Mouse (Mus musculus) midbrain, embryonic 15.5 days (tissue): ENCODE measurements around the gene Clec1b. TPM values are rescaled to one million over a fixed set of nuclear protein-coding genes. Genes with fewer than 3 reads are reported as not detected.
A peak's percentile ranks its signal among the peaks of the same experiment; 100 is the strongest.

Experiments used
- ATAC-seq: fragments of 200-750 bp; cut with Nextera tagmentation; replicated peaks from 2 replicates; pipeline ENCODE4 v1.8.0; 2017; ENCODE audit warnings: moderate TSS enrichment
- H3K27ac ChIP-seq: fragments of 300-500 bp; sonication (generic); 2 replicates; pipeline ENCODE4 v1.5.1; 2015; ENCODE audit warnings: mild to moderate bottlenecking, inconsistent platforms
- H3K27me3 ChIP-seq: fragments of 300-500 bp; sonication (generic); replicated peaks from 2 replicates; pipeline ENCODE4 v1.6.1; 2015; ENCODE audit warnings: inconsistent platforms
- H3K36me3 ChIP-seq: fragments of 300-500 bp; sonication (generic); replicated peaks from 2 replicates; pipeline ENCODE4 v1.6.1; 2015; ENCODE audit warnings: inconsistent platforms
- H3K4me1 ChIP-seq: fragments of 300-500 bp; sonication (generic); 2 replicates; pipeline ENCODE4 v1.6.1; 2015; ENCODE audit warnings: inconsistent platforms
- H3K4me2 ChIP-seq: fragments of 300-500 bp; sonication (generic); 2 replicates; pipeline ENCODE4 v1.6.1; 2015; ENCODE audit warnings: inconsistent platforms, mild to moderate bottlenecking, moderate library complexity
- H3K4me3 ChIP-seq: fragments of 300-500 bp; sonication (generic); 2 replicates; pipeline ENCODE4 v1.5.1; 2015; ENCODE audit warnings: mild to moderate bottlenecking, inconsistent platforms
- H3K9ac ChIP-seq: fragments of 300-500 bp; sonication (generic); 2 replicates; pipeline ENCODE4 v1.6.1; 2015; ENCODE audit warnings: mild to moderate bottlenecking, inconsistent platforms
- H3K9me3 ChIP-seq: fragments of 300-500 bp; sonication (generic); 2 replicates; pipeline ENCODE4 v1.6.1; 2016; ENCODE audit warnings: inconsistent platforms
- WGBS: fragments of 180-500 bp; shearing (Covaris S2); methylation state at CpG from one replicate; pipeline ENCODE4 v1.1.7; 2015; ENCODE audit warnings: mixed read lengths; 5-methylcytosine and 5-hydroxymethylcytosine counted together
- polyA plus RNA-seq: library from polyadenylated mRNA; unstranded; fragments of >200 nt; fragmentation: Nextera tagmentation; extraction: Ambion mirVana; gene quantifications from 2 replicates; pipeline ENCODE4 v1.2.1, GENCODE M21; 2015

The Clec1b gene
- polyA plus RNA-seq, 1 experiment from 2014 or later, result 1.6 TPM

DNA sequence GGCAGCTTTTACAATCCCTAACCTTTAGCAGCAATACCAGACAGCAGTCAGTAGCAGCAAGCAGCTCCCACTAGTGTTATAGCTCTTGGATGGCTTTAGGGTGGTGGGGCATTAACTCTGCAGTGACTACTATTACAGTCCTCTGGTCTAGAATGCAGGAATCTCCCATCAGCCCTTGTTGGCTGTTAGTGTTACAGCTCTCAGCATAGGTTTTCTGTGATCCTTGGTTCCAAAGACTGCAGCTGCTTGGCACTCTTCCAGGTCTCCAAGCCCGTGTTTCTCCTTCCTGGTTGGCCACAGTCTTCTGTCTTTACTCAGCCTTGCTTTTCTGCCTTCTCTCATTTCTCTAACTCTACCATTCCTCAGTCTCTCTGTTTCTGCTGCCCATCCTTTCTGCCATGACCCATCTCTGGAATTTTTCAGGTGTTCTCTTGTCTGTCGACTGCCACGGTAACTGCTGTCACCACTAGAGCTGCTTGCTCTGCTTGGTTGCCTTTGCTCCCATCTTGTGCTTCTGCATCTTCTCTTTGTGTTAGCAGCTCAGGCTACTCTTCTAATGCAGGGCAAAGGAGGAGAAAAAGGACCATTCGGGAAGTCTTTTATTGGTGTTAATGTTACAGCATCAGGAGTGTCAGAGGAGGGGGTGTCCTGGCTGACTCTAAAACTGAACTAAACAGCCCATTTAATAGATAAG is 26.1 kb downstream of the Clec1b start:
- Histone ChIP-seq H3K4me3 (no peak overlapping the region), H3K27ac (no peak overlapping the region), H3K9ac (no peak overlapping the region), H3K9me3 (no peaks in the 10 kb centered on the region), H3K36me3 (no peaks in the 10 kb centered on the region), H3K4me2 (no peak overlapping the region), H3K27me3 (no peaks in the 10 kb centered on the region), H3K4me1 (no peaks in the 10 kb centered on the region)
- ATAC-seq, result peak; percentile 25
- 69% methylated on average over 4 of the region's 4 CpGs for WGBS

DNA sequence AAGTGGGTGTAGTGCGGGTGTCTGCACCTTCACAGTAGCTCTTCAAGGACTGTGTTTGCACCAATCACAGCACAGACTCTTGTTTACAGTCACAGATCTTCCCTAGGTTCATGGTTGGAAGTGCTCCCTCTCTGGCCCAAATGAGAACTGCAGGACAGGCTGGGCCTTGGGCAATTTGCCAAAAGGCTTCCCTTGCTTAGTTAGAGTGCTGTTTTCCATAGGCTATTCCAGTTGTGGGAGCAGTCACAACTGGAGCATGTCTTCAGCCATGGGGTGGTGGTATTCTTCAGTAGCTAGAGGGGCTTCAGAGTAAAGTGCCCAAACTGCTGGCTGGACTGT is 26.6 kb downstream of the Clec1b start:
- no peaks in the 10 kb centered on the region for H3K9me3 ChIP-seq
- no peak overlapping the region for H3K4me2 ChIP-seq
- H3K9ac ChIP-seq, result no peak overlapping the region
- no peak overlapping the region for H3K4me3 ChIP-seq
- no peaks in the 10 kb centered on the region for H3K4me1 ChIP-seq
- H3K27ac ChIP-seq, result no peak overlapping the region
- WGBS, result 10% methylated on average over 1 of the region's 1 CpGs
- H3K36me3 ChIP-seq, result no peaks in the 10 kb centered on the region
- no peaks in the 10 kb centered on the region for H3K27me3 ChIP-seq
- peak; percentile 88 for ATAC-seq

GRCm38 (mm10) chr6:129425217-129425616 is 28.1 kb downstream of the Clec1b start:
- Histone ChIP-seq H3K36me3 (no peaks in the 10 kb centered on the region), H3K9me3 (no peaks in the 10 kb centered on the region), H3K4me2 (no peak overlapping the region), H3K27me3 (no peaks in the 10 kb centered on the region), H3K4me3 (no peak overlapping the region), H3K9ac (no peak overlapping the region), H3K4me1 (no peaks in the 10 kb centered on the region), H3K27ac (0 out of 2 replicates have a peak overlapping the region, but pooled peaks have one; percentile 34)
- ATAC-seq, result no peak
- 76% methylated on average over 5 of the region's 5 CpGs for WGBS

- WGBS, result 45% methylated on average over 5 of the region's 5 CpGs
- H3K4me1 ChIP-seq, result no peaks in the 10 kb centered on the region
- H3K9me3 ChIP-seq, result no peaks in the 10 kb centered on the region
- H3K27ac ChIP-seq, result no peak overlapping the region
- H3K4me2 ChIP-seq, result no peak overlapping the region
- H3K9ac ChIP-seq, result no peak overlapping the region
- H3K4me3 ChIP-seq, result no peak overlapping the region
- ATAC-seq, result no peak
- no peaks in the 10 kb centered on the region for H3K27me3 ChIP-seq
- H3K36me3 ChIP-seq, result no peaks in the 10 kb centered on the region
These were observed 28.7 kb downstream of the Clec1b start for GRCm38 (mm10) chr6:129425812-129426211.

GRCm38 (mm10) chr6:129427281-129427680 is 30.2 kb downstream of the Clec1b start:
- WGBS, result 85% methylated on average over 4 of the region's 4 CpGs
- no peak for ATAC-seq
- H3K9ac ChIP-seq, result no peak overlapping the region
- no peaks in the 10 kb centered on the region for H3K9me3 ChIP-seq
- no peak overlapping the region for H3K4me3 ChIP-seq
- no peak overlapping the region for H3K27ac ChIP-seq
- H3K4me2 ChIP-seq, result no peak overlapping the region
- H3K27me3 ChIP-seq, result no peaks in the 10 kb centered on the region
- no peaks in the 10 kb centered on the region for H3K4me1 ChIP-seq
- no peaks in the 10 kb centered on the region for H3K36me3 ChIP-seq

DNA sequence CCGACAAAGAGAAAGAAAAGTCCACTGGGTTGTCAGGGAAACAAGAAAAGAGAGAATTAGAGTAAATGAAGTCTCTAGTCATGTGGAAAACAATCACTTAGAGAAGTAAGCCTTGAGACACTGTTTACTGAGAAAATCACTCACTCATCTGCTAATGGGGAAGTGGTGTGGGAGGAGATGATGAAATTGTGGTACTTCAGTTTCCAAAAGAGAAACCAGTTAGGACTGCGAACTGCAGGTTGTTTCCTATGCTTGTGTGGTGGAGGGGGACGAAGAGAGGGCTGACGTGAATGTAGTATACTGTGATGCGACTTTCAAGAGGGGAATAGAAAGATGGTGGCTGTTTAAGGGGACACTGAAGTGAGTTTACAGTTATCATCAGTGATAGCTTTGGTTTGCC is 37.1 kb downstream of the Clec1b start:
- no peaks in the 10 kb centered on the region for H3K27me3 ChIP-seq
- no peak overlapping the region for H3K27ac ChIP-seq
- no peak overlapping the region for H3K9ac ChIP-seq
- H3K9me3 ChIP-seq, result no peaks in the 10 kb centered on the region
- no peak overlapping the region for H3K4me3 ChIP-seq
- no peaks in the 10 kb centered on the region for H3K36me3 ChIP-seq
- H3K4me2 ChIP-seq, result no peak overlapping the region
- H3K4me1 ChIP-seq, result no peaks in the 10 kb centered on the region
- WGBS, result 66% methylated on average over 5 of the region's 5 CpGs
- no peak for ATAC-seq

GRCm38 (mm10) chr6:129436025-129436424 is 38.9 kb downstream of the Clec1b start:
- no peaks in the 10 kb centered on the region for H3K9me3 ChIP-seq
- no peaks in the 10 kb centered on the region for H3K27me3 ChIP-seq
- H3K4me2 ChIP-seq, result no peak overlapping the region
- H3K4me3 ChIP-seq, result no peak overlapping the region
- 92% methylated on average over 3 of the region's 3 CpGs for WGBS
- H3K36me3 ChIP-seq, result no peaks in the 10 kb centered on the region
- ATAC-seq, result no peak
- no peak overlapping the region for H3K9ac ChIP-seq
- H3K27ac ChIP-seq, result no peak overlapping the region
- H3K4me1 ChIP-seq, result no peaks in the 10 kb centered on the region

GRCm38 (mm10) chr6:129438033-129438432 is 40.9 kb downstream of the Clec1b start:
- H3K9me3 ChIP-seq, result no peaks in the 10 kb centered on the region
- H3K9ac ChIP-seq, result no peak overlapping the region
- no peaks in the 10 kb centered on the region for H3K36me3 ChIP-seq
- no peak overlapping the region for H3K4me3 ChIP-seq
- no peak for ATAC-seq
- H3K4me1 ChIP-seq, result no peaks in the 10 kb centered on the region
- 87% methylated on average over 2 of the region's 2 CpGs for WGBS
- no peak overlapping the region for H3K27ac ChIP-seq
- no peak overlapping the region for H3K4me2 ChIP-seq
- no peaks in the 10 kb centered on the region for H3K27me3 ChIP-seq

GRCm38 (mm10) chr6:129449743-129450142 is 52.6 kb downstream of the Clec1b start:
- Histone ChIP-seq H3K4me1 (no peaks in the 10 kb centered on the region), H3K4me3 (no peak overlapping the region), H3K9me3 (no peaks in the 10 kb centered on the region), H3K36me3 (no peaks in the 10 kb centered on the region), H3K27ac (no peak overlapping the region), H3K4me2 (no peak overlapping the region), H3K27me3 (no peaks in the 10 kb centered on the region), H3K9ac (no peak overlapping the region)
- 77% methylated on average over 6 of the region's 6 CpGs for WGBS
- no peak for ATAC-seq

- H3K9me3 ChIP-seq, result no peaks in the 10 kb centered on the region
- H3K4me1 ChIP-seq, result no peaks in the 10 kb centered on the region
- H3K4me3 ChIP-seq, result no peak within 1 kb of the TSS
- no peak within 1 kb of the TSS for H3K4me2 ChIP-seq
- no peak within 1 kb of the TSS for H3K9ac ChIP-seq
- no peaks in the 10 kb centered on the region for H3K27me3 ChIP-seq
- H3K27ac ChIP-seq, result peak within 1 kb of the TSS; percentile 17; the same call in 1 of the 2 replicates
- WGBS, result 55% methylated on average over 13 of the region's 13 CpGs
- H3K36me3 ChIP-seq, result no peaks in the 10 kb centered on the region
- peak; percentile 75 for ATAC-seq
These were observed 54.4 kb downstream of the Clec1b start, which contains the start of gene Clec1a for GRCm38 (mm10) chr6:129451411-129452039. Clec1a (minus strand) TSS chr6:129452000.

Other genes with a start within 250 kb of the Clec1b start
- gene Clec2d, start 216.7 kb upstream of the Clec1b start, polyA plus RNA-seq, result not detected in 2 replicates
- not detected in 2 replicates for gene Cd69, start 121.9 kb upstream of the Clec1b start, polyA plus RNA-seq
- gene 4922502D21Rik, start 65.5 kb upstream of the Clec1b start, polyA plus RNA-seq, result not detected in 2 replicates
- 0.17 and 0.38 TPM in 2 replicates for gene Clec12a, start 54.6 kb upstream of the Clec1b start, polyA plus RNA-seq
- gene Clec12b, start 11.4 kb upstream of the Clec1b start, polyA plus RNA-seq, result 0.14 and 0.37 TPM in 2 replicates
- 0.19 and 0.35 TPM in 2 replicates for gene Clec9a, start 11.6 kb downstream of the Clec1b start, polyA plus RNA-seq
- 1.6 TPM in 2 replicates for gene Clec1a, start 54.7 kb downstream of the Clec1b start, polyA plus RNA-seq
- gene Olr1, start 109.9 kb downstream of the Clec1b start, polyA plus RNA-seq, result not detected in 2 replicates
- 0.32 TPM in 1 of 2 replicates, not detected in the other for gene Tmem52b, start 115.3 kb downstream of the Clec1b start, polyA plus RNA-seq
- 201 TPM in 2 replicates for gene Gabarapl1, start 135.9 kb downstream of the Clec1b start, polyA plus RNA-seq
- not detected in 2 replicates for gene Klre1, start 180.6 kb downstream of the Clec1b start, polyA plus RNA-seq
- gene Klrd1, start 194.5 kb downstream of the Clec1b start, polyA plus RNA-seq, result not detected in 2 replicates
- gene Klrk1, start 226.6 kb downstream of the Clec1b start, polyA plus RNA-seq, result 0.26 and 0.31 TPM in 2 replicates
- gene Klrc3, start 246.0 kb downstream of the Clec1b start, polyA plus RNA-seq, result not detected in 2 replicates